Mouse (Mus musculus): ENCODE results near the gene Gng13.

DNA sequence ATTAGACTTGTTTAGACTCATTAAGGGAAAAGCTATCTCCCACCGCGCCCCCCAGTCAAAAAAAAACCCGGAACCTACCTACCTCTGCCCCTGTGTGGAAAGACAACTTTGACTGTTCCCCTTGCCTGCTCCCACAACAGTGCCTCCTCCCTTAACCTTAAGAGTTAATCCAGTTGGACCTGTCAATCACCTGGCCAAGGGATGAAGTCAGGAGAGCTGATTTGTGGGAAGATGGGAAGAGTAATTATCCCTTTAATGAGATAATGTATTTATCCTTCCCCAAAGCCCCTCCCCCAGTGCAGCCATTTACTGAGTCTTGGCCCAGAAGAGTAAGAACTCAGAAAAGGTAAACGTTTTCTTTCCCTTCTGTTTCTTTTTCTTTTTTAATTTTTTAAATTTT is 28.0 kb upstream of the Gng13 start:
- TF ChIP-seq CTCF (IDR thresholded peaks at IDR 0.05), result no peak
- no peak for TF ChIP-seq EP300 (IDR thresholded peaks at IDR 0.05)

All from lung, postnatal 0 days (tissue).